8 mouse cellular contexts compared by ENCODE assay signal in the genomic region with DNA sequence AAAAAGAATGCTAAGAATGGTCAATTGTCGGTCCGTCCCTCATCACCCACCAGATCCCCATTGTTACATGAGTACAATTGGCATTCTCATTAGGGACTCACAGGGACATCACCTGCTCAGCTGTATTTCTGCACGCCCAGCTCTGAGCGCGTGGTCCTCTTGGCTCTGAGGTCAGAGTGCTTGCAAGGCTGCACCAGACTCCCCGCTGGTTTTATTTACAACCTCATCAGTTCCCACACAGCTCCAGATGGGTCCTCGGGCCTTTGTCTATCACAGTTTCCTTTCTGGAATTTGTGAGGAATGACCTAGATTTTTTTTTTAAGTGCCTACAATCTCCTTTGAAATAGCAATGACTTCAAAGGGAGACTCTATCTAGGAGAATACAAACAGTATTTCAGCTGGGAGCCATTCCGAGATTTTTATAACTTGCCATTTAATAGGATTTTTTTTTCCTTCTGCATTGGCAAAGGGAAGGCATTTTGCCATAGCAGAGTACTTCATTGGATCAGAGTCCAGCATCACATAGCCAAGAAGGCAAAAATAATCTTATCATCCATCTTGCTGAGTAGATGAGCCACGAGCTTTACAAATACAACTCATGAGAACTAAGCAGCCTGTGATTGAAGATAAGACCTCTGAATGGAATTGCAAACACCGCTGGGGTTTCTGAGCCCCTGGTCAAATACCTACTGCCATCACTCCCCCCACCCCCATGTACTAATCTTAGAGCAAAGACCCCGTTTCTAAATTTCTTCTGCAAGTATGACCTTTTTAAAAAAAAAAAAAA.
DNase-seq lines count a peak whose midpoint lies in the region; ATAC-seq lines count a peak whose summit lies in the region.

No protein-coding gene starts in this region.

- ATAC-seq in hindbrain, embryonic 16.5 days: peak; percentile 88
- peak; percentile 90 for ATAC-seq in neural tube, embryonic 12.5 days (ENCODE audit: low FRiP score, low read depth)
- ATAC-seq in megakaryocyte, adult 5-6 weeks (ENCODE audit: poor library complexity, severe bottlenecking): no peak

- no peaks in the 10 kb centered on the region for H3K27me3 ChIP-seq in hindbrain, embryonic 16.5 days (replicated peaks; ENCODE audit: control insufficient read depth, insufficient read depth, low read length)
- H3K27me3 ChIP-seq in neural tube, embryonic 12.5 days (replicated peaks): no peaks in the 10 kb centered on the region

- DNase-seq in adrenal gland, adult 2 months: peak; percentile 19
- DNase-seq in adrenal gland, postnatal 4 days (ENCODE audit: low spot score in 2 of 2): no peak
- peak; percentile 79 to 84 for DNase-seq in cerebellum, postnatal 25 days
- no peak for DNase-seq in ovary, postnatal 14 days (ENCODE audit: low spot score)
- DNase-seq in heart, postnatal 4 days: no peak

- H3K27ac ChIP-seq in hindbrain, embryonic 16.5 days (ENCODE audit: low read depth, low read length): peak overlapping the region; percentile 66
- no peak overlapping the region for H3K27ac ChIP-seq in neural tube, embryonic 12.5 days

- no peaks in the 10 kb centered on the region for H3K9me3 ChIP-seq in hindbrain, embryonic 16.5 days (ENCODE audit: control insufficient read depth, low read length)
- H3K9me3 ChIP-seq in neural tube, embryonic 12.5 days: no peaks in the 10 kb centered on the region

- WGBS in hindbrain, embryonic 16.5 days: 5% methylated on average over 11 of the region's 11 CpGs
- WGBS in neural tube, embryonic 12.5 days: 5% methylated on average over 11 of the region's 11 CpGs

- H3K4me1 ChIP-seq in hindbrain, embryonic 16.5 days (ENCODE audit: control insufficient read depth, insufficient read depth, low read depth, low read length): peaks cover 15% of the 10 kb centered on the region
- H3K4me1 ChIP-seq in neural tube, embryonic 12.5 days: peaks cover 2% of the 10 kb centered on the region; the same call in 1 of the 2 replicates

- H3K36me3 ChIP-seq in hindbrain, embryonic 16.5 days (ENCODE audit: control insufficient read depth, insufficient read depth, low read length): no peaks in the 10 kb centered on the region
- no peaks in the 10 kb centered on the region for H3K36me3 ChIP-seq in neural tube, embryonic 12.5 days

- H3K4me3 ChIP-seq in hindbrain, embryonic 16.5 days (ENCODE audit: low read length): no peak overlapping the region
- no peak overlapping the region for H3K4me3 ChIP-seq in neural tube, embryonic 12.5 days

- peak overlapping the region; percentile 11 for H3K9ac ChIP-seq in hindbrain, embryonic 16.5 days (ENCODE audit: low read depth, low read length)
- H3K9ac ChIP-seq in neural tube, embryonic 12.5 days: no peak overlapping the region

- H3K4me2 ChIP-seq in hindbrain, embryonic 16.5 days (ENCODE audit: low read length): peak overlapping the region; percentile 10; the same call in 1 of the 2 replicates
- H3K4me2 ChIP-seq in neural tube, embryonic 12.5 days (replicated peaks): 0 out of 2 replicates have a peak overlapping the region, but pooled peaks have one; percentile 12

Comparison
In these comparisons a context has a peak if more than half of its experiments do, and no peak if none do; other contexts are left out.
1. DNase-seq: peak in adrenal gland, adult 2 months (single experiment) and cerebellum, postnatal 25 days (2 of 2); none in adrenal gland, postnatal 4 days (0 of 2), ovary, postnatal 14 days (single experiment) and heart, postnatal 4 days (single experiment).